Mouse (Mus musculus) granulocyte monocyte progenitor cell, adult 5-6 weeks (primary cell): ENCODE measurements around the gene Fras1. TPM values are rescaled to one million over a fixed set of nuclear protein-coding genes. Genes with fewer than 3 reads are reported as not detected.

ENCODE experiments used
- ATAC-seq: replicated peaks from 2 replicates; pipeline ENCODE4 v1.8.0; 2016; ENCODE audit warnings: mild to moderate bottlenecking, moderate TSS enrichment, inconsistent platforms; ENCODE audit not compliant: poor library complexity, severe bottlenecking
- total RNA-seq, 2 experiments: library from RNA; stranded (forward) in 1 of 2; stranded (reverse) in 1 of 2; fragments of 200-712, 200-1000 nt in 1 of 2; fragments of >200 nt in 1 of 2; fragmentation: Nextera tagmentation in 1 of 2; gene quantifications; 2 replicates each; pipeline ENCODE4 v1.2.3; 2014 to 2017

Fras1 gene
- total RNA-seq, 2 experiments from 2014 or later, result not detected

GRCm38 (mm10) chr5:96466461-96466860, 92.7 kb downstream of the Fras1 start:
- no peak for ATAC-seq

GRCm38 (mm10) chr5:96471995-96472394, 98.2 kb downstream of the Fras1 start:
- no peak for ATAC-seq

GRCm38 (mm10) chr5:96475488-96475887, 101.7 kb downstream of the Fras1 start:
- no peak for ATAC-seq

- ATAC-seq, result no peak
Observed at GRCm38 (mm10) chr5:96479003-96479402, 105.2 kb downstream of the Fras1 start.

- no peak for ATAC-seq
Observed at GRCm38 (mm10) chr5:96481159-96481558, 107.4 kb downstream of the Fras1 start.

GRCm38 (mm10) chr5:96482054-96482453, 108.3 kb downstream of the Fras1 start:
- ATAC-seq, result no peak

- ATAC-seq, result no peak
Observed at GRCm38 (mm10) chr5:96492497-96492896, 118.7 kb downstream of the Fras1 start.

GRCm38 (mm10) chr5:96494502-96495292, 120.9 kb downstream of the Fras1 start:
- ATAC-seq, result no peak

GRCm38 (mm10) chr5:96498083-96498482, 124.3 kb downstream of the Fras1 start:
- no peak for ATAC-seq

- ATAC-seq, result no peak
Observed at GRCm38 (mm10) chr5:96501783-96502182, 128.0 kb downstream of the Fras1 start.

GRCm38 (mm10) chr5:96502400-96502799, 128.6 kb downstream of the Fras1 start:
- ATAC-seq, result no peak

GRCm38 (mm10) chr5:96511005-96511404, 137.2 kb downstream of the Fras1 start:
- no peak for ATAC-seq

- no peak for ATAC-seq
Observed at GRCm38 (mm10) chr5:96513327-96513726, 139.6 kb downstream of the Fras1 start.

- ATAC-seq, result no peak
Observed at GRCm38 (mm10) chr5:96515860-96516311, 142.1 kb downstream of the Fras1 start.

- ATAC-seq, result no peak
Observed at GRCm38 (mm10) chr5:96516329-96516728, 142.6 kb downstream of the Fras1 start.

- ATAC-seq, result no peak
Observed at GRCm38 (mm10) chr5:96521541-96521940, 147.8 kb downstream of the Fras1 start.

GRCm38 (mm10) chr5:96522909-96523409, 149.2 kb downstream of the Fras1 start:
- no peak for ATAC-seq

- no peak for ATAC-seq
Observed at GRCm38 (mm10) chr5:96528296-96528695, 154.5 kb downstream of the Fras1 start.

- ATAC-seq, result no peak
Observed at GRCm38 (mm10) chr5:96530516-96530915, 156.8 kb downstream of the Fras1 start.

GRCm38 (mm10) chr5:96531962-96532361, 158.2 kb downstream of the Fras1 start:
- peak; percentile 92 for ATAC-seq

GRCm38 (mm10) chr5:96536527-96536926, 162.8 kb downstream of the Fras1 start:
- no peak for ATAC-seq

- no peak for ATAC-seq
Observed at GRCm38 (mm10) chr5:96536937-96537336, 163.2 kb downstream of the Fras1 start.
